Mouse (Mus musculus) lung, adult 2 months (tissue): ENCODE results near the gene Psme1.

Source experiments
- CTCF ChIP-seq: fragments of 200-500 bp; IDR thresholded peaks from 2 replicates; pipeline ENCODE4 v1.5.1; 2011; ENCODE audit warnings: mild to moderate bottlenecking, low read length, control low read depth; ENCODE audit not compliant: insufficient read depth
- POLR2A ChIP-seq: fragments of 200-500 bp; IDR thresholded peaks from 2 replicates; pipeline ENCODE4 v1.6.1; 2011; ENCODE audit warnings: low read depth, mild to moderate bottlenecking, control low read depth, low read length, borderline replicate concordance; ENCODE audit errors: extremely low read depth

DNA sequence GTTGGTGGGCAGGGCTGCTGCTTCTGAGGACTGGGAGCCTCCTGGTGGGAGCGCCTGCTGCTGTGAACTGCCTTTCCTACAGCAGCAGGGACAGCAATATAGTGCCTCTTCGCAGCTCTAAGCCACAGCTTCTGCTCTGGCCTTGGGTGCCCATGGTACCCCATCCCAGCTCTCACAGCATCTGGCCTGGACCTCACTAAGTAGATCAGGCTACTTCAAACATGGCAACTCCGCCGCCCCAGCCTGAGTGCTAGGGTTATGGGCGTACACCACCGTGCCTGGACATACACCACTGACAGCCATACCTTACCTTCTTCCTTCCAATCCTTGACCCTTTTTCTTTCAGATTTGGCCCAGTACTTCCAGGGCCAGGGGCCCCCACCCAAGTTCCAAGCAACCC is 30.4 kb downstream of the Psme1 start:
- TF ChIP-seq CTCF = no peak
- no peak for TF ChIP-seq POLR2A
